Mouse (Mus musculus) embryo, embryonic 11 days (tissue): ENCODE results near the gene Trmt10b.

ENCODE experiments used
- DNase-seq: peaks from one replicate; pipeline ENCODE4 v3.0.0-alpha.2; 2015

Gene Trmt10b

DNA sequence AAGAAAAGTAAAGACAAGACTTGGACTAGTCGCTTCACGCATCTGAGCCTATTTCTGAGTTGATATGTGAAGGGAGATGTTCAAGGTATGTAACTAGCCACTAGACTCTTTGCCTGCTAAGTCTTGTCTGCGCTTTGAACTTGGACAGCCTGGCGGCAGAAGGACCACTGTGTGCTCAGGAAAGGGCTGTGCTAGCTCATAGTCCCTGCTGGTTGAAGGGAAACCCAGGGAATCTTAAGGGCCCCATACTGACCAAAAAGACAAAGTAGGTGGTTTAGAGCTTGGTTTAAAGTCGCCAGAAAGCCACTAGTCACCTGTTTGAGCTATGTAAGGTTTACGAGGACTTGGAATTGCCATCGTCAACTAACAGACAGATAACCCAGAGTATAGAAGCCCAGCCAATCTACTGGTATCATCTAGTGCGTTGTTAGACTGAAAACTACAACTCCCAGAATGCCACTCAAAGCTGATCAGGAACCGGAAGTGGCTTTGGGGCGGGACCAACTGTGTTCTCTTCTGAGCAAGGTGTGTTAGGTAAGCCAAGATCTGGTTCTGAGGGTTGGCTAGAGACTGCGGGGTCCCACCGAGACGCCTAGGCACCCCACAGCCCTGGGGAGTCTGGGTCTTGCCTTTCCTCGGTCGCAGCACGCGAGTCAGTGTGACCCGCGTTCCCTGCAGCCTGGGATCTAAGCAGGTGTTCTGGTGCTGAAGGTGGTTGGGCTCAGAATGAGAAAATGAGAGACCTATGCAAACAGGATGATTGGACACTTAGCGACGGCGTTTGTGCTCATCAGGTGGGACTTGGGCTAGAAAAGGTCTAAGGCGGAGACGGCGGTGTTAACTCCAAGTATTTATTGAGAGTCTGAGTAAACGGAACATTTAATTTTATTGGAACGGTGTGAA is at the start of gene Trmt10b:
Gene Trmt10b, plus strand, starts transcription at position 466 of the 903 bp plus-strand sequence.
- DNase-seq, result peak; percentile 87

DNA sequence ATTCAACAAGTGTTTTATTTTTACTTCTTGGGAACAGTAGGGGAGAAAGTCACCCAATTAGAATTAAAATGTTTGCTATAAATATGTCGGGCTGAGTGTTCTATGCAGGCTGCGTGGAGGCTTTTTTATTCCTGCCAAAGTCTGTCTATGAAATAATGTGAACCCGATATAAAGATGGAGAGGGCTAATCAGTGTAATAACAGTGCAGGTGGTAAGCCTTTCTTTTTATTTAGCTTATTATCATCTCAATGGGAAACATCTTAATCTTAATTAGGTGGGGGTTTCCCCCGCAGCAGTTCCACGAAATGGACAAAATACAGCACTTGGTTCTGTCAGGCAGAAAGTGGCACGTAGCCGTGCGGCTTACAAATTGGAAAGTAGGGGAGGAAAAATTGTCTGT is 45.7 kb upstream of the Trmt10b start:
- no peak for DNase-seq

- DNase-seq, result no peak
Observed at GRCm38 (mm10) chr4:45252861-45253262, 44.1 kb upstream of the Trmt10b start.

- DNase-seq, result peak; percentile 39
Observed at GRCm38 (mm10) chr4:45253839-45254601, 42.9 kb upstream of the Trmt10b start.

- no peak for DNase-seq
Observed at GRCm38 (mm10) chr4:45259232-45259832, 37.6 kb upstream of the Trmt10b start.

DNA sequence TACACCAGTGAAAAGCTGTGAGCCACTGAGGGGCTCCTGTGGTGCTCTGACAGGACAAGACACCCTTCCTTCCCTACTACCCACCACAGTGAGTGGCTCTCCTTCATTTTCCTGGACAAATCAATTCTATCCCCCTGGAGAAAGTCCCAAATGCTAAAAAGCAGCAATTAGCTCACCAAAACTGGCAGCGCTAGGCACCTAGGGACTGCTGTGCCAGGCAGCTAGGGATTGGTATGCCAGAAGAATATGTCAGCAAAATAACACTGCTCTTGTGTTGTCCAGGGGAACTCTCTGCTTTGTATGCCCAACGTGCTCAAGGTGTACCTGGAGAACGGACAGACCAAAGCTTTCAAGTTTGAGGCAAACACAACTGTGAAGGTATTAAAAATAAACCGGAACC is 35.4 kb upstream of the Trmt10b start:
- DNase-seq, result no peak

- DNase-seq, result no peak
Observed at GRCm38 (mm10) chr4:45267883-45268282, 29.0 kb upstream of the Trmt10b start.

GRCm38 (mm10) chr4:45271041-45271452 is 25.9 kb upstream of the Trmt10b start:
- peak; percentile 43 for DNase-seq

DNA sequence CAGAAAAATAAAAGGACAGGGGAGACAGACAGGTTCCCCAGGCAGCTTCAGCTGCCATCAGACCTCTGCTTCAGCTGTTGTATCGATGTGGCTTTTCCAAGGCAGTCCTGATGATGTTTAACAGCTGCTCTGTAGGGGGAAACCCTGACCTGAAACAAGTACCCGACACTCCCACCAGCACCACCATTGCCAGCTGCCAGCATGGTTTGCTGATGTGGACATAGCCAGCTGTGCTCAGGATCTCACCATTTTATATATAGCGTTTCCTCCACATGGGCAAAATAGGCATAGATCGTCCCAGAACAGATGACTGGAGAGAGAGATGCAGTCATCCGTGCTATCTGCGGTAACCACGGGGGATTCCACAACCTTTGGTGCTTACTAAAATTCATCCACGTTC is 21.2 kb upstream of the Trmt10b start:
- DNase-seq, result no peak

- DNase-seq, result no peak
Observed at GRCm38 (mm10) chr4:45279292-45279691, 17.6 kb upstream of the Trmt10b start.

DNA sequence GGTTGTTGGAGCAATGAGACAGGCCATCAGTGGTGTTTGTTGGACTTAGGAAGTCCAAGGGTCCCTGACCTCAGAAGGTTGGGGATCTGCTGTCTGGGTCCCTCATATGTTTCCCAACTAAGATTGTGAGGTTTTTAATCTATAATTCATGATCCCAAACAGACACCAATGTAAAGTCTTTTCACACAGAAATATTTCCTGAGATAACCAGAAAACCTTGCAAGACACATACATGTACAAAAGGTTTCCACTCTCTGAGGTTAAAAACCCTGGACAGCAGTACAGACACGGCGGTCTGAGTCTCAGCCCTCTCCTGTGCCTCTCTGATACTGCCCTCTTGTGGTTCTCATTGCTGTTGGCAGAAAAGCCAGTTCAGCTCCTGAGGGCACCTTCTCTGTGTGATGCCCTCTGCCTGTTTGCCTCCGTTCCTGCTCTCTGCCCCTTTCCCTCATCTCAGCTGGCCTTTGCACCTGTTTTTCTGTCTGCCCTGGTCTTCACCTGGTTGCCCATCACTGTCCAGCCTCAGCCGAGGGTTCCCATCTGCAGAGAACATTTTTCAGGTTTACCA is 16.9 kb upstream of the Trmt10b start:
- peak; percentile 77 for DNase-seq

DNA sequence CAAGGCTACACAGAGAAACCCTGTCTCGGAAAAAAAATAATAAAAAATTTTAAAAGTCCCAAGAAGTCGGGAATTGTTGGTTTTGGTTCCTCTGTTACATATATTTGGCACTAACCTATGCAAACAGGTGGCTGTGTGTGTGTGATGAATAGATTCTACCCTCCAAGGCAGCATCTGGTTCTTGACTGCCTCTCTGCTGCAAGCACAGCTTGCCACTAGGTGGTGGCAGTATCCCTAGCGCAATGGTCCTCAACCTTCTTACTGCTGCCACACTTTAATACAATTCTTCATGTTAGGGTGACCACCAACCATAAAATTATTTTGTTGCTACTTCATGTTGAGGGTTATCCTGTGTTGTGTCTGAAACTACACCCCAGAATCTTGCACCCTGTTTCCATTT is 10.6 kb upstream of the Trmt10b start:
- DNase-seq, result peak; percentile 34

GRCm38 (mm10) chr4:45287906-45288305 is 9.0 kb upstream of the Trmt10b start:
- no peak for DNase-seq

GRCm38 (mm10) chr4:45305536-45305935 is 8.6 kb downstream of the Trmt10b start:
- no peak for DNase-seq

DNA sequence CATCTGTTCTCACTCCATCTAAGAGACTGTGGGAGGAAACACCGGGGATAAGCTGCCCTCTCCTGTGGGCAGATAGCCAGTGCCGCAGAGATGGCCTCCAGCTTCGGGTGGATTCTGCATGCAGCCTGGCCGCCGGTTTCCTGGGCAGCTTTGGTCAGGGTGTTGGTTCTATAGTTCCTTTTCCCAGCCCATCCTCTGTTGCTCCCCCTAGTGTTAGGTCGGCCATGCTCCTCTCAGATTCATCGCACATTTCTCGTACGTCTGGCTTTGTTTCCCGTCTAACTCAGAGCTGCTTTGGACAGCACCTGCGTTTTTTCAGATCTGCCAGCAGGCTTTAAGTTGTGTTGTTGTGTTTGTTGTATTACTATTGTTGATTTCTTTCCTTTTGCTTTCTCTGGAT is 11.1 kb downstream of the Trmt10b start:
- peak; percentile 57 for DNase-seq

GRCm38 (mm10) chr4:45308606-45309005 is 11.7 kb downstream of the Trmt10b start:
- no peak for DNase-seq

DNA sequence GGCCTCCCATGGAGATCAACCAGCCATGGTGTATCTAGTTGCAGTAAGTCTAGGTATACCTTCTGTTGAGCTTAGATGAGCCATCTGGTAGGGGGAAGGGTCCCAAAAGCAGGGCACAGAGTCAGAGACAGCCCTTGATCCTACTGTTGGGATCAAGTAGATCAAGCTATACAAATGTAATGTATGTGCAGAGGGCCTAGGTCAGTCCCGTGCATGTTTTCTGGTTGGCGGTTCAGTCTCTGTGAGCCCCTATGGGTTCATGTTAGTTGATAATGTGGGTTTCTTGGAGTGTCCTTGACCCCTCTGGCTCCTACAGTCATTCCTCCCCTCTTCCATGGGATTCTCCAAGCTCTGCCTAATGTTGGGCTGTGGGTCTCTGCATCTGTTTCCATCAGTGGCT is 14.1 kb downstream of the Trmt10b start:
- DNase-seq, result no peak

GRCm38 (mm10) chr4:45320159-45320816 is 23.4 kb downstream of the Trmt10b start:
- DNase-seq, result peak; percentile 89

DNA sequence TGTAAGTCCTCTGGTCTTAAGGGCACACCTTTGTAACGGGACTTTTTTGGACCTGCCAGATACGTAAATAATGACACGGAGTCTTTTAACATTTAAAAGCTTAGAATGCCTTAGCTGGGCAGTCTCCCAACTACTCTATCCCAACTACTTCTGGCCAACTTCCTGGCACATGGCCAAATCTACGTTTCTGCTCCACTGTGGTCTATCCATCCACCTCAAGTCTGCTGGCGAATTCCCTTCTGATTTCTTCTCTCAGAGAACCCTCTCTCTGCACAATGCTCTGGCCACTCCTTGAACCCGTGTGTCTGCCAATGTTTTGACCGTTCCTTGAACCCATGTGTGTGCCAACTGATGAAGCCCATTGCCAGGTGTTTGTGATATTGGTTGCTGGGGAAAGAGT is 34.2 kb downstream of the Trmt10b start:
- DNase-seq, result no peak

DNA sequence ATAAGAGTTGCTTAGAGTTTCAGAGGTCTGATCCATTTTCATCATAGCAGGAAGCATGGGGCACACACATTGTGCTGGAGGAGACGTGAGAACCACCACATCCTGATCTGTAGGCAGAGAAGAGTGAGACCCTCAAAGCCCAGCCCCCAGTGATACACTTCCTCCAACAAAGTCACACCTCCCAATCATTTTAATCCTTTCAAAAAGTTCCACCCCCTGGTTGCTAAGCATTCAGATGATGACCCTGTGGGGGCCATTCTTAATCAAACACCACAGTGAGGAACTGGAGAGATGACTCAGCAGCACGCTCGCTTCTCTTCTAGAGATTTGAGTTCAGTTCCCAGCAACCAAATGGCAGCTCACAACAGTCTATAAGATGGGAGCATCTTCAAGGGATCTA is 35.5 kb downstream of the Trmt10b start:
- no peak for DNase-seq

GRCm38 (mm10) chr4:45341226-45341625 is 44.3 kb downstream of the Trmt10b start:
- peak; percentile 7 for DNase-seq

DNA sequence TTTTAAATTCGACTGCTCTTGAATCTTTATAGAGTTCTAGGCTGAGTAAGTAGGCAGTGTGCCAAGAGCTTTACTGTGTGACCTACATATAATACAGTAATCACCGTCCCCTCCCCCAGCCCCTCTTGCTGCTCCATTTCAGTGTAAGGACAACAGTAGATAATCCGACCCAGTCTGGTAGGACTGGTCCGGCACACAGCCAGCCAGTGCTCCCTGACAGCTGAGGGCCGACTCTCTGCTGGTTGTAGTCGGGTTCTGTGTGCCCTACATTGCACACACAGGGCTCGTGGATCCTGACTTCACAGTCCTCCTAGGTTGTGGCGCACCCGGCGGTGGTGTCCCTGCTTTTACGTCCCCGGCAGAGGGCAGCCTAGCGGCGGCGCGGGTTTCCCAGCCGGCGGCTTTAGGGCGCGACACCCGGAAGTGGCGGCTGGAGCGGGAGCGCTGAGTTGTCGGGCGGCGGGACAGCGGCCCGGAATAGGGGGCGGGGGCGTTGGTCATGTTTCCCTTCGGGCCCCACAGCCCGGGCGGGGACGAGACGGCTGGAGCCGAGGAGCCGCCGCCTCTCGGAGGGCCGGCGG is 44.8 kb downstream of the Trmt10b start, which contains the start of gene Dcaf10:
Gene Dcaf10, plus strand, starts transcription at position 433 of the 581 bp plus-strand sequence.
- DNase-seq, result peak; percentile 94
